Mouse (Mus musculus): ENCODE results near the gene L2hgdh. TPM values are rescaled to one million over a fixed set of nuclear protein-coding genes. Genes with fewer than 3 reads are reported as not detected.

Gene L2hgdh
- total and polyA plus RNA-seq, 3 experiments: 18.3 to 31.6 TPM; not detected in 1

DNA sequence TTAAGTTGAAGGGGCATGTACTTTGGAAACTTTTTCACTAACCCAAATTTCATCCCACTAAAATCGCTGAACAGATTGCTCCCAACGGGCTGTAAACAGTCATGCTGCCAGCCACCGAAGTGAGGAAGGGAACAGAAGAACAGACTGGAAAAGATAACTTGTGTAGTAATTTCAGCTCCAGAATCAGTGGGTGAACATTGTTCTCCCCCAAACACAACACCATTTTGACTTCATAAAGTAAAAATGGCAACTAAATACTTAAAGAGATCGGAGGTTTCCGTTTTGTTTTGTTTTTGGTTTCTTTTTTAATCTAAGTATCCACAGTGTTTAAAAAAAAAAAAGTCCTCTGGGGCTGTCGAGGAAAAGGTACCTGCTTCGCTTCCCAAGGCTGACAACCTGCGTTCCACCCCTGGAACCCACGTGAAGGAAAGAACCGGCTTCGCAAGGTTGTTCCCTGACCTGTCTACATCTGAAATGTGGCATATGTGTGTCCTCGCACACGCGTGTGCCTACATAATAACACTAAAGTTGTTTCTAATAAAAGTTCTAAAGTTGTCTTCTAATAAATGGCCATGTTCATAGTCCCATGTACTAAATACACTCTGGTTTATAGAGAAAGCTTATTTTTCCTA is 41.8 kb downstream of the L2hgdh start:
- H3K27ac ChIP-seq (ENCODE audit: control insufficient read depth, low read depth, low read length): peak overlapping the region; percentile 71
- H3K36me3 ChIP-seq (ENCODE audit: control insufficient read depth in 1 of 2, insufficient read depth in 2 of 2, low read length in 2 of 2): peaks cover 0 to 12% of the 10 kb centered on the region in 2 experiments; a peak in 2 of 4 replicates
- peaks cover 9 to 13% of the 10 kb centered on the region in 2 experiments; a peak in 2 of 4 replicates for H3K4me1 ChIP-seq (ENCODE audit: control insufficient read depth in 1 of 2, insufficient read depth in 2 of 2, low read length in 2 of 2)
- TF ChIP-seq ZNF384 (IDR thresholded peaks at IDR 0.05; ENCODE audit: low read depth, low read length) (peak; percentile 74), ELF1 (IDR thresholded peaks at IDR 0.05; ENCODE audit: low read depth, low read length) (0 out of 2 replicates have a peak, but pooled peaks have one; percentile 32), TCF12 (IDR thresholded peaks at IDR 0.05; ENCODE audit: low read depth, low read length) (no peak), MXI1 (IDR thresholded peaks at IDR 0.05; ENCODE audit: low read depth, low read length) (peak; percentile 79), ZMIZ1 (IDR thresholded peaks at IDR 0.05; ENCODE audit: low read depth, low read length) (no peak), E2F4 (IDR thresholded peaks at IDR 0.05; ENCODE audit: borderline replicate concordance, low read depth, low read length) (no peak), BHLHE40 (IDR thresholded peaks at IDR 0.05; ENCODE audit: borderline replicate concordance, low read depth, low read length) (no peak), GATA1 (IDR thresholded peaks at IDR 0.05; ENCODE audit: low read depth, low read length) (no peak), KAT2A (conservative IDR thresholded peaks at IDR 0.05; ENCODE audit: low read depth, low read length) (no peak), HCFC1 (IDR thresholded peaks at IDR 0.05; ENCODE audit: low read depth, low read length) (peak; percentile 39; the same call in 1 of the 2 replicates), NELFE (IDR thresholded peaks at IDR 0.05; ENCODE audit: low read depth, low read length) (peak; percentile 11; the same call in 1 of the 2 replicates), MAFK (IDR thresholded peaks at IDR 0.05; ENCODE audit: borderline replicate concordance, low read depth, low read length) (no peak), UBTF (IDR thresholded peaks at IDR 0.05; ENCODE audit: borderline replicate concordance, insufficient read depth, low read depth, low read length) (no peak), MEF2A (IDR thresholded peaks at IDR 0.05; ENCODE audit: extremely low read depth, insufficient replicate concordance, low read depth, low read length, poor library complexity, severe bottlenecking) (no peak), RAD21 (IDR thresholded peaks at IDR 0.05; ENCODE audit: low read depth, low read length) (no peak), MYB (IDR thresholded peaks at IDR 0.05; ENCODE audit: low read depth, low read length) (no peak), EP300 (IDR thresholded peaks at IDR 0.05; ENCODE audit: low read depth in 1 of 2, low read length in 2 of 2) (peak in 1 of 2 experiments; percentile 25; a peak in 3 of 4 replicates), NRF1 (IDR thresholded peaks at IDR 0.05; ENCODE audit: insufficient read depth, low read depth, low read length, poor library complexity, severe bottlenecking) (no peak), SIN3A (IDR thresholded peaks at IDR 0.05; ENCODE audit: low read length) (peak; percentile 39; the same call in 1 of the 2 replicates), MAZ (IDR thresholded peaks at IDR 0.05; ENCODE audit: low read depth, low read length) (0 out of 2 replicates have a peak, but pooled peaks have one; percentile 38), MYC (IDR thresholded peaks at IDR 0.05; ENCODE audit: low read depth, low read length) (peak; percentile 34; the same call in 1 of the 2 replicates), CHD1 (IDR thresholded peaks at IDR 0.05; ENCODE audit: low read depth, low read length) (peak; percentile 51; the same call in 1 of the 2 replicates), POLR2AphosphoS2 (IDR thresholded peaks at IDR 0.05; ENCODE audit: low read length) (no peak), RCOR1 (IDR thresholded peaks at IDR 0.05; ENCODE audit: low read depth, low read length) (0 out of 2 replicates have a peak, but pooled peaks have one; percentile 27), JUND (IDR thresholded peaks at IDR 0.05; ENCODE audit: low read depth, low read length) (no peak), CTCF (IDR thresholded peaks at IDR 0.05 in 2 of 3, conservative IDR thresholded peaks at IDR 0.05 in 1 of 3; ENCODE audit: control insufficient read depth in 1 of 3, insufficient read depth in 1 of 3, low read depth in 2 of 3, low read length in 3 of 3, poor library complexity in 1 of 3, severe bottlenecking in 1 of 3) (no peak)
- no peaks in the 10 kb centered on the region for H3K9me3 ChIP-seq (replicated peaks; ENCODE audit: insufficient read depth, low read length)
- peak overlapping the region; percentile 99 for H3K9ac ChIP-seq (ENCODE audit: control insufficient read depth, low read depth, low read length, poor library complexity, severe bottlenecking)
- peak; percentile 67 for DNase-seq (ENCODE audit: low read depth, low spot score)
- H3K79me2 ChIP-seq (ENCODE audit: control insufficient read depth, insufficient read depth, low read length, poor library complexity): peaks cover 36% of the 10 kb centered on the region
- peak overlapping the region; percentile 72 to 91 for H3K4me3 ChIP-seq (ENCODE audit: control insufficient read depth in 1 of 2, insufficient read depth in 1 of 2, low read depth in 2 of 2, low read length in 2 of 2)
- no peaks in the 10 kb centered on the region for H3K27me3 ChIP-seq (ENCODE audit: control insufficient read depth in 1 of 2, insufficient read depth in 2 of 2, low read length in 2 of 2)
